Mouse (Mus musculus): ENCODE data around the gene Vill. TPM values are rescaled to one million over a fixed set of nuclear protein-coding genes. Genes with fewer than 3 reads are reported as not detected.

The Vill gene
- polyA plus RNA-seq, 1 experiment: 6.1 TPM

GRCm38 (mm10) chr9:119071786-119072185, 19.2 kb downstream of the Vill start:
- 78% methylated on average over 9 of the region's 9 CpGs for WGBS
- no peak for DNase-seq (ENCODE audit: low read depth, low spot score)

- WGBS: 75% methylated on average over 15 of the region's 15 CpGs
- DNase-seq (ENCODE audit: low read depth, low spot score): no peak
Measured at GRCm38 (mm10) chr9:119073184-119073895, 20.8 kb downstream of the Vill start.

GRCm38 (mm10) chr9:119075685-119076084, 23.1 kb downstream of the Vill start:
- no peak for DNase-seq (ENCODE audit: low read depth, low spot score)
- WGBS: 41% methylated on average over 16 of the region's 16 CpGs

GRCm38 (mm10) chr9:119080040-119080675, 27.6 kb downstream of the Vill start:
- 28% methylated on average over 5 of the region's 5 CpGs for WGBS
- peak; percentile 76 for DNase-seq (ENCODE audit: low read depth, low spot score)

- 87% methylated on average over 8 of the region's 8 CpGs for WGBS
Measured at GRCm38 (mm10) chr9:119082039-119082438, 29.5 kb downstream of the Vill start.

GRCm38 (mm10) chr9:119082656-119083430, 30.3 kb downstream of the Vill start:
- no peak for DNase-seq (ENCODE audit: low read depth, low spot score)
- WGBS: 72% methylated on average over 7 of the region's 7 CpGs

More at GRCm38 (mm10) chr9:119082039-119082438, 29.5 kb downstream of the Vill start:
- no peak for DNase-seq (ENCODE audit: low read depth, low spot score)

- DNase-seq (ENCODE audit: low read depth, low spot score): peak; percentile 85
- 35% methylated on average over 10 of the region's 10 CpGs for WGBS
Measured at GRCm38 (mm10) chr9:119083966-119084365, 31.4 kb downstream of the Vill start.

- WGBS: 67% methylated on average over 1 of the region's 1 CpGs
Measured at GRCm38 (mm10) chr9:119086451-119086850, 33.9 kb downstream of the Vill start.

GRCm38 (mm10) chr9:119087309-119087708, 34.7 kb downstream of the Vill start:
- no peak for DNase-seq (ENCODE audit: low read depth, low spot score)
- 65% methylated on average over 5 of the region's 5 CpGs for WGBS

More at GRCm38 (mm10) chr9:119086451-119086850, 33.9 kb downstream of the Vill start:
- no peak for DNase-seq (ENCODE audit: low read depth, low spot score)

GRCm38 (mm10) chr9:119088148-119088801, 35.7 kb downstream of the Vill start:
- DNase-seq (ENCODE audit: low read depth, low spot score): peak; percentile 84
- WGBS: 1% methylated on average over 24 of the region's 24 CpGs

- WGBS: 80% methylated on average over 7 of the region's 7 CpGs
- DNase-seq (ENCODE audit: low read depth, low spot score): no peak
Measured at GRCm38 (mm10) chr9:119089437-119089836, 36.9 kb downstream of the Vill start.

GRCm38 (mm10) chr9:119090462-119090861, 37.9 kb downstream of the Vill start:
- DNase-seq (ENCODE audit: low read depth, low spot score): no peak
- WGBS: 88% methylated on average over 5 of the region's 5 CpGs

- WGBS: 63% methylated on average over 12 of the region's 12 CpGs
- no peak for DNase-seq (ENCODE audit: low read depth, low spot score)
Measured at GRCm38 (mm10) chr9:119091581-119092310, 39.2 kb downstream of the Vill start.

GRCm38 (mm10) chr9:119092473-119093418, 40.2 kb downstream of the Vill start:
- 3% methylated on average over 45 of the region's 45 CpGs for WGBS
- no peak for DNase-seq (ENCODE audit: low read depth, low spot score)

- 19% methylated on average over 45 of the region's 45 CpGs for WGBS
- DNase-seq (ENCODE audit: low read depth, low spot score): no peak
Measured at GRCm38 (mm10) chr9:119093419-119094295, 41.1 kb downstream of the Vill start, which contains the start of gene Plcd1. TSS of gene Plcd1 (minus strand) at chr9:119093502.

- WGBS: 85% methylated on average over 13 of the region's 13 CpGs
- DNase-seq (ENCODE audit: low read depth, low spot score): no peak
Measured at GRCm38 (mm10) chr9:119094462-119095109, 42.0 kb downstream of the Vill start.

Data from large intestine, adult 2 months (tissue).